Mouse (Mus musculus): Measurements from ENCODE around the gene Hmgcl.

DNA sequence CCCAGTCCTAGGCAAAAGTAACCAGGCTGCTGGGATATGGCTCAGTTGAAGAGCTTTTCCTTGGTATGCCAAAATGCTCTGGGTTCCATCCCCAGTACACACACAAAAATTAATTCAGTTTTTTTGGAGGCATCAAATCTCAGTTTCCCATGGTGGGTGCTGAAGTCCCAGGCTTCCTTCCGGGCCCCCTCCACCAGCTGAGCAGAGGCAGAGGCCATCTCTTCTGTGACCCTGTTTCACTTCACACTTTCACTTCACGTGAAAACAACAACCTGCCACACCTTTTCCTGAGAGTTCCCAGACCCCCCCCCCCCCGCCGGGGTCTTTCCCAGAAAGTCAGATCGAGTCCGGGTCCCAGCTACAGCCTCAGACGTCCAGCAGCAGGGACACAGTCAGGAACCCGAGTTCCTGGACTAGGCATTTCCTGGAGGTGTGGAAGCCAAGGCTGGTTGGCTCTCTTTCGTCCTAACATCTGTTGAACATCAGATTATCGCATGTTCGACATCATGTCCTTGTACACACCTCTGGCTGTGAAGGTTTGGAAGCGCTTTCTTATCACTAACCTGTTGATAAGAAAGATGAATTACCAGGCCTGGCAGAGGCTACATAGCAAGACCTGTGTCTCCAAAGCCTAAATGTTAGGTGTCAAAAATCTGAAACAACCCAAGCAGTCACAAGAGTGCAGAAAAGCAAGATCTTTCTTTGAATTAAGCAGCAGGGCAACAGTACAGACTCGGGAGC lies 36.8 kb upstream of the Hmgcl start:
- no peak for TF ChIP-seq POLR2A (IDR thresholded peaks at IDR 0.05; ENCODE audit: extremely low read depth, insufficient read depth, low read length)
- TF ChIP-seq CTCF (IDR thresholded peaks at IDR 0.05; ENCODE audit: low read depth, low read length), result no peak

All from liver, adult 2 months (tissue).